Mouse (Mus musculus) spleen, adult 2 months (tissue): ENCODE results near the gene Slc29a3.

Experiments used
- CTCF ChIP-seq: fragments of 200-500 bp; IDR thresholded peaks from 2 replicates; pipeline ENCODE4 v1.5.1; 2011; ENCODE audit warnings: mild to moderate bottlenecking, inconsistent platforms; ENCODE audit not compliant: insufficient read depth, insufficient read length, insufficient replicate concordance; ENCODE audit errors: extremely low read depth
- POLR2A ChIP-seq: fragments of 200-500 bp; IDR thresholded peaks from 2 replicates; pipeline ENCODE4 v1.6.1; 2011; ENCODE audit warnings: low read depth, low read length, inconsistent platforms

DNA sequence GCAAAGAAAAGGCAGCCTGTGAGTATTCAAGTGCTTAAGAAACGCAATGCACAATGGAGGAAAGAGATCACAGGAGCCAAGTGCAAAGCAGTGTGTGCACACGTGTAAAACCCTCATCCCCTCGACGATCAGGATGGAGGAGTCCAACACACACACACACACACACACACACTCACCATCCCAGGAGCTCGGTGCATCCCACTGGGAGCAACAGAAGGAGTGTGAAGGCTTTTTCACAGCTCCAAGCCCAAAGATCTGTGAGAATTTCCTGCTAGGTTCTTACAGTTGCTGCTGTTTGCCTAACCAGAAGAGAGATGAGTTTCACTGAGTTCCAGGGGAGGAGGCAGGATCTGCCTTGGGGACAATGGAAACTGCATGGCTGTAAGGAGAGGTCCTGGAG lies 20.9 kb downstream of the Slc29a3 start:
- no peak for TF ChIP-seq CTCF
- TF ChIP-seq POLR2A, result no peak
